Mouse (Mus musculus) cerebellum, adult 18-20 months (tissue): Measurements from ENCODE around the gene Fbxl18.
"Not testable (repeated sequence)": the region's sequence is repeated elsewhere in the genome, so short reads cannot be mapped to it uniquely, and the experiment has no call there.

ENCODE experiments used
- DNase-seq, 2 experiments: peaks; one replicate each; pipeline ENCODE4 v3.0.0; 2021

The Fbxl18 gene

DNA sequence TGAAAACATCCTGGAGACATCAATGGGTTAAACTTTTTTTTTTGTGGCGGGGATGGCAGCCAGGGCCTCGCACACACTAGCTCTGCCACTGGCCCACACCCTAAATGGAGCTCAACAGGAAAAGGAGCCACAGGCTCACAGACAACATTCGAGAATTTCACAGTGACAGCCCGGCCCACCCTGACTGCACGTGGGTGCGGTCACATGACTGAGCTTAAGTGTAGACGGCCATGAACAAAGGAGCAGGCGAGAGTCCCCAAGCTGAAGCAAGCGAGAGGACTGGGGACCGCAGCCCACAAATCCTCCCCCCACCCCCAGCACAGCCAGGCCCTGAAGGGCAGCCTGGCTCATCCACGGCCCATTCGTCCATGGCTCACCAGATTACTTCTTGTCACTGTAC lies 23.5 kb downstream of the Fbxl18 start:
- DNase-seq, result no peak

DNA sequence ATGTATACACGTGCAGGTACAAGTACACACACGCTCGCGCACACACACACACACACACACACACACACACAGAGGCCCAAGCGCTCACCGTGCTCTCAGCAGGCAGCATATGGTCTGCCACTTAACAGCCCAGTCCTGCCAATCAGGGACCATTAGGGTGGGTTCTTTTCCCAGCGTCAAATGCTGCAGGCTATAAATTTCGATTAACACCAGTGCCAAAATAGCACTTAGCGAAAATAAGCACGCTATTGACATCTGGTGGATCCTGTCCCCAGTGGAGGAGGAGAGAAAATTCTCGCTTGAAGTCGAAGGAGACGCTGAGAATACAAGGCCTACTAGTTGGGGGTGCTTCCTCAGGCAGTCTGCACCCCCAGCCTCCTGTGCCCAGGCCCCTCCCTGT lies 25.8 kb downstream of the Fbxl18 start:
- no peak for DNase-seq

DNA sequence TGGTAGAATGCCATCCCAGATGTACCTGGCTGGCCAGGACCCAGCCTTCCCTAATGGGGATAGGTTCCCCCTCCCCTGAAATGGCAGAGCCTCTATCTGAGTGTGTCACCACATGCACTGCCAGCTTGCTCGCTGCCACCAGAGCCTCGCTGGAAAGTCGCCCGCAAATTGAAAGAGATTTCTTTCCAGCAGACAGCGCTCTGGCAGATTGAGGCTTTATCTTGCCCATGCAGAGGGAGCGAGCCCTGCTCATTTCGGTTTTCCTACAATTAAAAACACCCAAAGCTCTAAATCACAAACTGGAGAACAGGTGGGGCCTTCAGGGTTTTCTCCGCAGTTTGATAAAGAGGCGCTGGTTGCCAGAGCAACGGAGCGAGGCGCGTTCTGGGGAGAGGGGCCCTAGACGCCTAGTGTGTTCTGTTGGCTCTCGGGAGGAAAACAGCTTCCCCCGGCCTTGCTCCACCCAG lies 37.4 kb downstream of the Fbxl18 start:
- peak; percentile 71 for DNase-seq

DNA sequence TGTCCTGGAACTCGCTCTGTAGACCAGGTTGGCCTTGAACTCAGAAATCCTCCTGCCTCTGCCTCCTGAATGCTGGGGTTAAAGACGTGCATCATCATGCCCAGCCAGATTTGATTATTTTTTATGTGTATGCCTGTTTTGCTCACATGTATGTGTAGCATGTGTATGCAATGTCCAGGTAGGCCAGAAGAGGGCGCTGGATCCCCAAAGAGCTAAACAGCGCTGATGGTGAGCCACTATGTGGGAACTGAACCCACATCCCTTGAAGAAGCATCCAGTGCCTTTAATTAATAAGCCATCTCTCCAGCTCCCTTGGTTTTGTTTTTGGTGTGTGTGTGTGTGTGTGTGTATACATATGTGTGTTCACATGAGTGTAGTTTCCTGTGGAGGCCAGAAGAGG lies 38.8 kb downstream of the Fbxl18 start:
- no peak for DNase-seq

DNA sequence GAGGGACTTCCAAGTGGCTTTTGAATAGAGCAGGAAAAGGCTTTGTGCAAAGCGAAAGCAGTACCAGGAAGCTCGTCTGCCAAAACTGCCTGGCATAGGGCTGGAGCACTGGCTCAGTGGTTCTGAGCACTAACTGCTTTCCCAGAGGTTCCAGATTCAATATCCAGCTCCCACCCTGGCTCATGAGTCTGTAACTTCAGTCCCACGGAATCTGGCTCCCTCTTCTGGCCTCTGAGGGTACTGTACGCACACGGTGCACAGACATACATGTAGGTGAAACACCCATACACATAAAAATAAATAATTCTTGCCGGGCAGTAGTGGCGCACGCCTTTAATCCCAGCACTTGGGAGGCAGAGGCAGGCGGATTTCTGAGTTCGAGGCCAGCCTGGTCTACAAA lies 40.3 kb downstream of the Fbxl18 start:
- peak; percentile 20 to 37 for DNase-seq

DNA sequence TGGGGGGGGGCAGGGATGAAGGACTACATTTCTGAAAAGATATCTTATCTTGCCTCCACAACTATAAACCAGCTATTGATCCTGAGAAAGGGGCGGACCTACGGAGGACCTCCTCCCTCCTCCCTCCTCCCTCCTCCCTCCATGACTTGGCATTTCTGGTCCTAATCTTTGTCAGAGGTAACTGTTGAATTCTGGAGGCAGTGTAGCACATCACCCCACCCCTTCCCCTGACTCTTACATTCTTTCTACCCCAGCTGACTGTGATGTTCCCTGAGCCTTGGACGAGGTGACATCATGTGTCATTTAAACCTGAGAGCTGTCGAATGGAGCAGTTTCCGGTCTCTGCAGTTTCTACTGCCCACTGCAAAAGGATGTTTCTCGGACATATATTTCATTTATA lies 41.6 kb downstream of the Fbxl18 start:
- DNase-seq, result no peak

DNA sequence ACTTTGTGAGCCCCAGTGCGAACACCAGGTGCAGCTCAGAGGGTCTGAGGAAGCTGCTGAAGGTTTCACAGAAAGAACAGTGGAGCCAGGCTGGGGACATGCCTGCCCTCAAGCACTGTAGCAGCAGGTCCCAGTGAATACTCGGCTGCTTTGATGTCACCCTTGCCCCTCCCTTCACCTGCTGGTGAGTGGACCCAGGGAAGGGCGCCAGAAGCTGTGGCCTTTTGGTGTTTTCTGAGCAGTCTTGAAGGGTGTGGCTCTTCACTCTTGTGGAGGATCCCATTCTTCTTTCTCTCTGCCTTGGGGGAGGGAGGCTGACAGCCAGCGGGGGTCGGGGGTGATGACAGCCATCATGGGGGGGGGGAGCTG lies 43.6 kb downstream of the Fbxl18 start:
- no peak for DNase-seq

DNA sequence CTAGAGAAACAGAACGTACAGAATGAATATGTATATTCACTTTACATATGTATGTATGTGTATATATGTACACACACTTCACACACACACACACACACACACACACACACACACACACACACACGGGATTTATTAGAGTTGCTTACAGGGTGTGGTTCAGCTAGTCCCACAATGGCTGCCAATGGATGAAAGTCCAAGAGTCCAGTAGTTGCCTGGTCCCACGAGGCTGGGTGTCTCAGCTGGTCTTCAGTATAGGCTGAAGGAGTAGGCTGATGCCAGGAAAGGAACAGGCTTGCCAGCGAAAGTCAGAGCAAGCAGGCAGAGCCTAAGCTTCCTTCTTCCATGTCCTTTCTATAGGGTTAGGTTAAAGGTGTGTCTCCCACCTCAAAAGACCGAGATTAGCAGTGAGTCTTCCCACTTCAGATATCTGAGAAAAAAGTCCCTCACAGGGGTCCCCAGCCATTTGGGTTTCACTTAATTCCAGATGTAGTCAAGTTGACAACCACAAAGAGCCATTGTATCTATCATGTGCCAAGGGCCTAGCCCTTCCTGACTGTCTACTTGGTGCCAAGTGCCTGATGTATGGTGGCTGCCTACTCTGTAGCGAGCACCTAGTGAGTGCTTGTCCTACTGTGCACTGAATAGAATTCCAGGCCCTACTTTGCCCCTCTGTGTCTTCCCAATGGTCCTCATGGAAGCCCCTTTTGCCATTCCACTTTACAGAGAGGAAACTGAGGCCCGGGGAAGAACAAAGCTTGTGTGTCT lies 44.1 kb downstream of the Fbxl18 start:
- no peak for DNase-seq

DNA sequence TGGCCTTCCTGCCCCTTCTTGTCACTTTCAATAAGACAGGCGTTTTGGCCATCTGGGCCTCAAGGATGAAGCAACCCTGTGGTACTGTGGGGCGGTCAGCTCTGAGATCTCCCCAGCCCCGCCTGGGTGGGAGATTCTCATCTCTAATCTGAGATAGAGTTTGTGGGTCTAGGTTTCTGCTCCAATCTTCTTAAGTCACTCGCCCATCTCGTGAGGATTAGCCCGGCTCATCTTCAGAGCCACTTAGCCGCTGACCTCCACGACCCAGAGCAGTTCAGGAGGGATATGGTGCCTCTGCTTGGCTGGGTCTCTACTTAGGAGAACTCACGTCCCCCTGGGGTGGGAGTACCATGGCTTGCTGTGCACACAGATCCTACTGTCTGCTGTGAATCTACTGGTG lies 44.7 kb downstream of the Fbxl18 start:
- DNase-seq, result no peak

DNA sequence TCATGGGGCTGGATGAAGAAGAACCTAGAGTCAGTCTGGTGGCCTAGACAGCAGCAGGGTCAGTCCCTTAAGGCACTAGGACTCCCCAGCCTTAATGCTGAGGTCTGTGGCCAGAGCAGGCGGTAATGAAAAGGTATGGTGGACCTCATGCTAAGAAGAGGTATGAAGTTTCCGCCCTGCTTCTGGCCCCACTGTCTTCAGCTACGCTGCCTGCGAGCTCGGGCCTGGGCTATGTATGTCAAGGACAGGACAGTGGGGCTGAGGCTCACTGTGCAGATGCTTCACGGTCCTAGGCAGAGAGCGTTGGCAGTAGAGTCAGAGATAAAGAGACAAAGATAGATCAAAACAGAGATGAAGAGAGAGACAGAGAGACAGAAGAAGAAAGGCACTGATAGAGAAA lies 46.3 kb downstream of the Fbxl18 start:
- no peak for DNase-seq

DNA sequence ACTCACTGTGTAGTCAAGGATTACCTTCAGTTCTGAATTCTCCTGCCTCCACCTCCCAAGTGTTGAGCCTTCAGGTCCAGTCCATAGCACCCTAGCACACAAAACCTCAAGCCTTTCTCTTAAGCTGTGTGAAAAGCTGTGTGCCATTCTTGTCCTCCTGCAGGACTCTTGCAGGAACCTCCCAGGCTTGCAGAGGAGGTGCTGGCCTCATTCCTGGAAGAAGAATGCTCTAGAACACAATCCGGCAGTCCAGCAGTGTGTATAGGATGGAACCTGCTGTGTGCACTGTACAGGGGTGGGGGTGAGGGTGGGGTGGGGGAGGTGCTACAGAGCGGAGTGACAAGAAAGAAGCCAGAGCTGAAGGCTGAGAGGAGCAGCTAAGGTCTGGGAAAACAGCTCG lies 47.1 kb downstream of the Fbxl18 start:
- DNase-seq, result no peak

DNA sequence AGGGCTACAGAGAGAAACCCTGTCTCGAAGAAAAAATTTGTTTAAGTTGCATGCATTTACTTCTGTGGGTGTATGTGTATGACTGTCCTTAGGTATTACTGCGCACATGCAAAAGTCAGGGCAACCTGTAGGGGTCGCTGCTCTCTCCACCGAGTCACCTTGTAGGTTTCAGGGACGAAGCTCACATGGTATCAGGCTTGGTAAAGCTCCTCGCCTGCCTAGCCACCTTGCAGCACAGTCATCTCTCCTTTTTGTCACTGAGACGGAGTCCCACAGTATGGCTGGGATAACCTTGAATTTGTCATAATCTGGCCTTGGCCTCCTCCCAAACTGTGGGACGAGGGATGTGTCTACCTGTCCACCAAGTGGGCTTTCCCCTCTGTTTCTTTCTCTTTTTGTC lies 50.8 kb downstream of the Fbxl18 start:
- peak in 1 of 2 experiments; percentile 21 for DNase-seq

DNA sequence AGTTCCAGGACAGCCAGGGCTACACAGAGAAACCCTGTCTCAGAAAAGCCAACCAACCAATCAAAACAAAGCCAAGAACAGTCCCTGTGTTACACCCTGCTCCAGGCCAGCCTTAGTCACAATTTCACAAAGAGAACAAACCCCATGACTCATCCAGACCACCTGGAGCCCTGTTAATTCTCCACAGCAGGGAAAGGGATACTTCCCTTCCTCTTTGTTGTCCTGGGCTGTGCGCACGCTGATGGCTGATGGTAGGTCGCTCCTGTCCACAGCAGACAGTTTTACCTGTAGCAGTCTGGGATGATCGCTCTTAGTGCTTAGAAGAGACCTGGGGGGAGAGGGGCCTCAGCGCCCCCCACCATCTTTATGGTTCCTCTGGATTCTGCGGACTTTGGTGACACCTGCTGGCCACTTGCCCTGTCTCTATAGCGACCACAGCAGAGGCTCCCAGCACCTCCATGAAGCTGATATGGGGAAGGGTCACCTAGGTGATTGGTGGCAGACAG lies 53.0 kb downstream of the Fbxl18 start:
- peak; percentile 31 to 53 for DNase-seq

DNA sequence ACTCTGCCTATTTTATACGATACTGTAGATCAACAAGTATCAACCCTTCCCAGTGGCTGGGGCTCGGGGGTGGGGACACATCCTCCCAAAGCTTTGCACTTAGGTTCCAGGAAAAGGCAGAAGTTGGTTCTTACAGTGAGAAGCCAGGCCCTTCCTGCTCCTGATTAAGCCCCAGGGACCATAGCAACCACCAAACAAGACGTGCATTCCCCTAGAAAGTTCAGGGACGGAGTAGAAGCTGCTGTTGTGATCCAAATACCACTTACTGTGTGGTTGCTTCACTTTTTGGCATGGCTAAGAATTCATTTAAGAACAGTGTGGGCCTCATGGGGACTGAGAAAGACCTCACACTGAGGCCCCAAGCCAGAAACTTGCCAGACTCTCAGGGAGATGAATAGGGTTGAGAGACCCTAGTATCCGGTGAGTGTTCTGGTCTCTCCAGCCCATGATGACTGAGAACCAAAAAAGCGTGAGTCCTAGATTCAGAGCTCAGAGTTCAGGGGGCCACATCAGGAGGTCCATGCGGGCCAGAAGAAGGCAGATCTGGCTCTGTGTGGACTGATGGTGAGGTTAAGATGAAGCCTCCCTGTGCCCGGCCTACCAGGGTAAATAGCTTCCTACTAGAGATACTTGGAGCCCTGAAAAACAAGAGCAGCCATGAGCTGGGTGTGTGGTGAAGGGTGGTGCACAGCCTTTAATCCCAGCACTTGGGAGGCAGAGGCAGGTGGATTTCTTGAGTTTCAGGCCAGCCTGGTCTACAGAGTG lies 53.7 kb downstream of the Fbxl18 start:
- no peak for DNase-seq

DNA sequence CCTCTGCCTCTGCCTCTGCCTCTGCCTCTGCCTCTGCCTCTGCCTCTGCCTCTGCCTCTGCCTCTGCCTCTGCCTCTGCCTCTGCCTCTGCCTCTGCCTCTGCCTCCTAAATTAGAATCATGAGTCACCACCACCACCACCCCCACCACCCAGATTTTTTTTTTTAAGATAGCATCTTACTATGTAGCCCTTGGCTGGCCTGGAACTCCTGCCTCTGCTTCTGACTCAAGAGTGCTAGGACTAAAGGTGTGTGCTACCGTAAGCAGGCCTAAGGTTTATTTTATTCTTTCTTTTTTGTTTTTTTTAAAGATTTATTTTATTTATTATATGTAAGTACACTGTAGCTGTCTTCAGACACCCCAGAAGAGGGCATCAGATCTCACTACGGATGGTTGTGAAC lies 57.8 kb downstream of the Fbxl18 start:
- not testable (repeated sequence) for DNase-seq

DNA sequence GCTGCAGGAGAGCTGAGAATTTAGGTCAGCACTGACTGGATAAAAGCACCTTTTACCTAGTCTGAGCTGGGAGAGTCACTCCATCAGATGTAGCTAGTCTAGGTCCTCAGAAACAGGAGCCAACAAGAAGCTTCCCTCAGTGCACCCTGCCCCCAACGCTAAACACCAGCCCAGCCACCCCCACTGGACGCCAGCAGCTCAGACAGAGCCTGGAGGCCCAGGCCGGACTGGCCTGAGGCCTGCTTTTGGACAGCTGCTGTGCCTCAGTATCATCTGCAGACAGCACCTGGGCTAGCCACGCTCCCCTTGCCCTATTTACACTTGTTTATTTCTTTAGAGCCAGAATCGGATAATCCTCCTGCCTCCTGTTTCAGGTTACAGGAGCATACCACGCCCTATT lies 58.3 kb downstream of the Fbxl18 start:
- DNase-seq, result no peak

DNA sequence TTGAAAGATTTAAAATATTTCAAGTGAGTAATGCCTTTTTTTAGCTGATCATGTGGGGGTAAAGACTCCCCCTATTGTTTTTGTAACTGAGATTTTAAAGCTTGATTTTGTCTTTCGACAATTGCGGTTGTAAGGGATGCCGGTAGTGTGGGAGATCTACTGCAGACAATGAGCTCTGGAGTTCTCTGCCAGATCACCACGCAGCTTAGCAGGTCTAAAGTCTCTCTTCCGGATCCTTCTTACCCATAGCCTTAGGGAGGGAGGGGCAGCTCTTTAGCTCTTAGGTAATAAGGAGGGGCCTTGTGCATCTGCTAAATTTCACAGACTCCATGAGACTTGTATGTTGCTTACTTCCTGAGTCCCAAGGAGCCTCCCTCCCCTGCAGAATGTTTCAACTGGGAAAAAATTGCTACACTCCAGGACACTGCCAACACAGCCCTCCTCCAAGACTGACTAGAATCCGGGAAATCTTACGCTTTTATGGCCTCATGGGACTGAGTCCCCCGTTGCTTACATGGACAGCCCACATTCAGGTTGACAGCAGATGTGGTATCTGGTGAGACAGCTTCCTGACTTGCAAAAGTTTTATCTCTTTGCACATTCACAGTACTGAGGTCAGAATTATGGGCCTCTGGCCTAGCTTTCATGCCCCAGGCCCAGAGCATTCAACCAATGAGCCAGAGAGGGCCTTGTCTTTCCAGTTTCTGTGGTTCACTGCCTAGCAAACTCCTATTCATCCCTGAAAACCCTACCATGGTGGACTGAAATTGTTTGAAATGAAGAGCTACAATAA lies 61.4 kb downstream of the Fbxl18 start:
- no peak for DNase-seq

DNA sequence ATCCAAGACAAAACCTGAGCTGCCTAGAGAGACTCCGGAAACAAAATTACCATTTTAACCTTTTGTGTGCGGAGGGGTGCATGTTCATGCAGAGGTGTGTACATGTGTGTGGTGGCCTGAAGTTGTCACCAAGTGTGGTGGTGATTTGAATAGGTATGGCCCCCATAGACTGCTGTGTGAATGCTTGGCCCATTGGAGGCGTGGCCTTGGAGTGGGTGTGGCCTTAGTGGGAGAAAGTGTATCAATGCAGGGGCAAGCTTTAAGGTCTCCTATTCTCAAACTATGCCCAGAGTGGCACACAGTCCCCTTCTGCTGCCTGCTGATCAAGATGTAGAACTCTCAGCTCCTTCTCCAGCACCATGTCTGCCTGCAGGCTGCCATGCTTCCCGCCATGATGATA lies 69.1 kb downstream of the Fbxl18 start:
- no peak for DNase-seq

DNA sequence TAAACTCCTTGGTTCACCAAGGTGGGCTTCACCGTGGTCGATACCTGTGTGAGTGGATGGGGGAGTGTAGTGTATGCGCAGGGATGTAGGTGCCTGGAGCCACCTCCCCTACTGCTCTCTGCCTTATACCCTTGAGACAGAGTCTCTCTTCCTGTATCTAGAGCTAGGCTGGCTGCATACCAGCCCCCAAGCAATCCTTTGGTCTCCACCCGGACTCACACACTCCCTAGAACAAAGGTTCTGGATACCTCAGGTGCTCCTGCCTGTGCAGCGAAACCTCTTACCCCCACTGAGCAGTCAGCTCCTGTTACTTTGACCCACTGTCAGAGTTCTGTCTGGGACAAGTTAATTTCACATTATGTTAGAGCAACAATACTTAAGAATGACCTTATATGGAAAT lies 69.6 kb downstream of the Fbxl18 start:
- no peak for DNase-seq

DNA sequence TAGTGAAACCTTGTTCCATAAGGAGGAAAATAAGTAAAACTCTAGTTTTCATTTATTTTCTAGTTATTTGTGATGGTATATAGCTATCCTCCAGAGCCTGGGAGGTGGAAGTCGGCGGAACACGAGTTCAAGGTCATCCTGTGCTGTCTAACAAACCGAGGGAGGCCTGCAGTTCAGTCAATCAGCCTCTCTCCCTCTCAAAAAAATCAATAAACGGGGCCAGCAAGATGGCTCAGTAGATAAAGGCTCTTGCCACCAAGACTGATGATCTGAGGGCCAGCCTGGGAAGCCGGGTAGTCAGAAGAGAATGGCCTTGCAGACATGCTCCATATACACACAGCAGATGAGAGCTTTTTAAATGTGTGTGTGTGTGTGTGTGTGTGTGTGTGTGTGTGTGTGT lies 71.1 kb downstream of the Fbxl18 start:
- no peak for DNase-seq

DNA sequence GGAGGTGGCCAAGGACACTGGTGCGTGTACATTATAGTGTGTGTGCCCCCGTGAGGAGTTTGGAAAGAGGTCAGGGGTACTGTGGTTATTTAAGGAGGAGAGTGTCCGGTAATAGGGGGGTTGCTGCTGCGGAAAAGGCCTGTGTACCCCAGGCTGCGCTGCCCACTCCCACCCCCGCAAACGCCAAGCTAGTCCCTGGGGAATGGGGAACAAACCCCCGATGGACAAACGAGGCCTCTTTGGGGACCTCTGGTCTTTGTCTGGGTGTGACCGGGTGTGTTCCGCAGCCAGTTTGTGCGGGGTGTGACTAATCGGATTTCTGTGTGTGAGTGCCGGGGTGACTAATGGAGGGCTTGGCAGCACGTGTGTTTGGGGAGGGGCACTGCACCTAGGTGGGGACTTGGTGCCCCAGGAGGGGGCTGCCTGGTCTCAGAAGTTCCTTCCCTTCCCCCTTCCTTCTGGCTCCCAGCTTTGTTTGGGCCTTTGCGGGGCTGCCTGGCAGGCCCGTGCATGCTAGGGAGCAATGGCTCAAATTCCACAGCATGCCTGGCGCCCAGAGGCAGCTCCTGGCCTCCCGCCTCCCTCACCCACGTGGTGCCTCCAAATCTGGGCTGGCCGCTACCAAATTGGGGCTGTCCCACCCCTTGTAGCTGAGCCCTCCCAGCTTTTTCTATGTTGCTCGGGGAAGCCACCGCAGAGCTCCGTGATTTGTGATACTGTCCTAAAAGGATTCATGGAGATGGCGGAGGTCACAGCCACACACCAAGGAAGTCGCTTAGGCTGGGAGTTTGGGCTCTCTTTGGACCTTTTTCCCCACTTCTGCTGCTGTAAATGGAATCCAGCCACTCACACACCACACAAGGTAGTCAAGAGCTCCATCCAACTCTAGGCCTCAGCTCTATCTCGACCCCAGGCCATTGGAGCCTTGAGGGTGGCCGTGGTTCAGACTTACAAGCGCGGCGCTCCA lies 71.8 kb downstream of the Fbxl18 start:
- DNase-seq, result peak; percentile 82 to 85
